Mouse (Mus musculus) spleen, adult 18-20 months (tissue): ENCODE data around the gene Gm13278.
"Not testable (repeated sequence)": the region's sequence is repeated elsewhere in the genome, so short reads cannot be mapped to it uniquely, and the experiment has no call there.

Source experiments
- DNase-seq, 2 experiments: peaks; one replicate each; pipeline ENCODE4 v3.0.0; 2022; ENCODE audit warnings: mixed read lengths in 2 of 2

The Gm13278 gene

DNA sequence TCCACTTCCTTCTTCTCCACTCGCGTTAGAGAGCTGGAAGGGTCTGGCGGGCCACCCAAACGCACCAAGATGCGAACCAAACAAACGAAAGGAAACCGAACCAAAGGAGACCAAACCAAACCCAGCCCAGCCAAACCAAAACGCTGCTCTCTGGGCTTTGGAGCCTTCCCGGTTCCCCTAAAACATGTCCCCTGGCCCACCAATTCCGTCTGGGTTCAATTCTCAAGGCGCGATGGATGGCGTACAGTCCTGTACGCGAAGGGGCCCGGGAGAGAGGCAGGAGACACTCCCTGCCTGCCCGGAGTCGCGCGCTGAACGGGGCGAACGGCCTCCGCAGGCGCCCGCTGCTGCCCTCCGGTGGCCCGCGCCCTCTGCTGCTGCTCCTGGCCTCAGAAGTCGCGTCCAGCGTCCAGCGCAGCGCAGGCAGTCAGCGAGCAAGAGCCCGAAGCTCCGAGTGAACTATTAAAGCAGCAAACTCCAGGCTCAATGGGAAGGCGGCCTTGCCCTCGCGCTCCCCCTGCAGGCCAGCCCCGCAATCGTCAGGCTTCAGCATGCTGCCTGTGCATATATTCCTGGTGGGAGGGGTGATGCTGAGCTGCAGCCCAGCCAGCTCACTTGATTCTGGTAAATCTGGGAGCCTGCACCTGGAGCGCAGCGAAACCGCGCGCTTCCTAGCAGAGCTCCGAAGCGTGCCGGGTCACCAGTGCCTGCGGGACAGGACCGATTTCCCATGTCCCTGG, 2.8 kb downstream of the Gm13278 start, which contains the start of gene Gm13275:
Gene Gm13275 (plus strand): TSS at position 552 of the 740 bp plus-strand sequence.
- DNase-seq, result peak; percentile 66 to 79

DNA sequence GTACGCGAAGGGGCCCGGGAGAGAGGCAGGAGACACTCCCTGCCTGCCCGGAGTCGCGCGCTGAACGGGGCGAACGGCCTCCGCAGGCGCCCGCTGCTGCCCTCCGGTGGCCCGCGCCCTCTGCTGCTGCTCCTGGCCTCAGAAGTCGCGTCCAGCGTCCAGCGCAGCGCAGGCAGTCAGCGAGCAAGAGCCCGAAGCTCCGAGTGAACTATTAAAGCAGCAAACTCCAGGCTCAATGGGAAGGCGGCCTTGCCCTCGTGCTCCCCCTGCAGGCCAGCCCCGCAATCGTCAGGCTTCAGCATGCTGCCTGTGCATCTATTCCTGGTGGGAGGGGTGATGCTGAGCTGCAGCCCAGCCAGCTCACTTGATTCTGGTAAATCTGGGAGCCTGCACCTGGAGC, 5.7 kb downstream of the Gm13278 start, which contains the start of gene Gm13279:
Gene Gm13279 (plus strand): TSS at position 301 of the 400 bp plus-strand sequence.
- DNase-seq, result not testable (repeated sequence)

DNA sequence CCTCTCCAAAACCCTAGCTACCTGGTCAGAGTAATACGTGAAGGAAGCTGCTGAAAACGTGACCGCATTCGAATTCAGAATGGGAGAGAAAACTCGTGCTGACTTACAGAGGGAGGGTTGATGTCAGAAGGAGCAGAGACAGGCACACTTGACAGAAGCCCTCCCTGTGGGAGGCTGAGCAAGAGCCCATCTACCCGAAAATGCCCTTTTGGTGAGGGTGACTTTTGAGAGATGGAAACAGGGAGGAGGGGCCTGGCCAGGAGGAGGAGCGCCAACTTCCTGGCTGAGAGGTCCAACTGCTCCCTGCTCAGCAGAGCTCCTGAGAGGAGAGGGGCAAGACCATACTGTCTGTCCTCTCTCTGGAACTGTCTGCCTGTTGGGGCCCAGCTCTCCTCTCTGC, 8.0 kb downstream of the Gm13278 start, which contains the start of gene Gm13285:
Gene Gm13285 (plus strand): TSS at position 301 of the 400 bp plus-strand sequence.
- DNase-seq, result not testable (repeated sequence)

DNA sequence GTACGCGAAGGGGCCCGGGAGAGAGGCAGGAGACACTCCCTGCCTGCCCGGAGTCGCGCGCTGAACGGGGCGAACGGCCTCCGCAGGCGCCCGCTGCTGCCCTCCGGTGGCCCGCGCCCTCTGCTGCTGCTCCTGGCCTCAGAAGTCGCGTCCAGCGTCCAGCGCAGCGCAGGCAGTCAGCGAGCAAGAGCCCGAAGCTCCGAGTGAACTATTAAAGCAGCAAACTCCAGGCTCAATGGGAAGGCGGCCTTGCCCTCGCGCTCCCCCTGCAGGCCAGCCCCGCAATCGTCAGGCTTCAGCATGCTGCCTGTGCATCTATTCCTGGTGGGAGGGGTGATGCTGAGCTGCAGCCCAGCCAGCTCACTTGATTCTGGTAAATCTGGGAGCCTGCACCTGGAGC, 11.6 kb downstream of the Gm13278 start, which contains the start of gene Gm13287:
Gene Gm13287 (plus strand): TSS at position 301 of the 400 bp plus-strand sequence.
- not testable (repeated sequence) for DNase-seq

DNA sequence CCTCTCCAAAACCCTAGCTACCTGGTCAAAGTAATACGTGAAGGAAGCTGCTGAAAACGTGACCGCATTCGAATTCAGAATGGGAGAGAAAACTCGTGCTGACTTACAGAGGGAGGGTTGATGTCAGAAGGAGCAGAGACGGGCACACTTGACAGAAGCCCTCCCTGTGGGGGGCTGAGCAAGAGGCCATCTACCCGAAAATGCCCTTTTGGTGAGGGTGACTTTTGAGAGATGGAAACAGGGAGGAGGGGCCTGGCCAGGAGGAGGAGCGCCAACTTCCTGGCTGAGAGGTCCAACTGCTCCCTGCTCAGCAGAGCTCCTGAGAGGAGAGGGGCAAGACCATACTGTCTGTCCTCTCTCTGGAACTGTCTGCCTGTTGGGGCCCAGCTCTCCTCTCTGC, 13.9 kb downstream of the Gm13278 start, which contains the start of gene Gm13288:
Gene Gm13288 (plus strand): TSS at position 301 of the 400 bp plus-strand sequence.
- not testable (repeated sequence) for DNase-seq

DNA sequence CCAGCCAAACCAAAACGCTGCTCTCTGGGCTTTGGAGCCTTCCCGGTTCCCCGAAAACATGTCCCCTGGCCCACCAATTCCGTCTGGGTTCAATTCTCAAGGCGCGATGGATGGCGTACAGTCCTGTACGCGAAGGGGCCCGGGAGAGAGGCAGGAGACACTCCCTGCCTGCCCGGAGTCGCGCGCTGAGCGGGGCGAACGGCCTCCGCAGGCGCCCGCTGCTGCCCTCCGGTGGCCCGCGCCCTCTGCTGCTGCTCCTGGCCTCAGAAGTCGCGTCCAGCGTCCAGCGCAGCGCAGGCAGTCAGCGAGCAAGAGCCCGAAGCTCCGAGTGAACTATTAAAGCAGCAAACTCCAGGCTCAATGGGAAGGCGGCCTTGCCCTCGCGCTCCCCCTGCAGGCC, 14.4 kb downstream of the Gm13278 start:
- peak in 1 of 2 experiments; percentile 16 for DNase-seq

DNA sequence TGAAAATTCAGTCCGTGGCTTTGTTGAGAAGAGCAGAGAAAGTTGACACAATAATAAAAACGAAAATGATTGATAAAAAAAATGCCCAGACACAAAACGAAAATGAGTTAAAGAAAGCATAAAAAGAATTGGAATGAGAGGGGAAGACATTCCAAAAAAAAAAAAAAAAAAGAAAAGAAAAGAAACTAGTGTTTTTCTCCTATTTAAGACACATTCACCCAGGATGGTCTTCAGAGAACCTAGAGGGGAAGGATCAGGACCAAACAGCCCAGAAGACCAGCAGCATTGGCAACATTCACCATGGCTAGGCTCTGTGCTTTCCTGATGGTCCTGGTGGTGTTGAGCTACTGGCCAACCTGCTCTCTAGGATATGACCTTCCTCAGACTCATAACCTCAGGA, 24.6 kb downstream of the Gm13278 start, which contains the start of gene Ifna7:
Gene Ifna7 (plus strand): TSS at position 301 of the 400 bp plus-strand sequence.
- DNase-seq, result no peak

DNA sequence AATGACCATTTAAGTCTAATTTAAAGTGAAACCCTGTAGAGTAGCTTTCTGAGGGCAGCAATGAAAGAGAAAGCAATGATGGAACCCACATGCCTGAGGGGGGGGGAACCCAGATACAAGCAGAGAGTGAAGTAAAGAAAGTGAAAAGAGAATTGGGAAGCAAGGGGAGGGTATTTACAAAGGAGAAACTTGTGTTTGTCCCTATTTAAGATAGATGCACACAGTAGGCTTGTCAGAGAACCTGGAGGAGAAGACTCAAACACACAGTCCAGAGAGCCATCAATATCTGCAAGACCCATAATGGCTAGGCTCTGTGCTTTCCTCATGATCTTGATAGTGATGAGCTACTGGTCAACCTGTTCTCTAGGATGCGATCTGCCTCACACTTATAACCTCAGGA, 28.3 kb downstream of the Gm13278 start, which contains the start of gene Ifna11:
Gene Ifna11 (plus strand): TSS at position 301 of the 400 bp plus-strand sequence.
- DNase-seq, result no peak

DNA sequence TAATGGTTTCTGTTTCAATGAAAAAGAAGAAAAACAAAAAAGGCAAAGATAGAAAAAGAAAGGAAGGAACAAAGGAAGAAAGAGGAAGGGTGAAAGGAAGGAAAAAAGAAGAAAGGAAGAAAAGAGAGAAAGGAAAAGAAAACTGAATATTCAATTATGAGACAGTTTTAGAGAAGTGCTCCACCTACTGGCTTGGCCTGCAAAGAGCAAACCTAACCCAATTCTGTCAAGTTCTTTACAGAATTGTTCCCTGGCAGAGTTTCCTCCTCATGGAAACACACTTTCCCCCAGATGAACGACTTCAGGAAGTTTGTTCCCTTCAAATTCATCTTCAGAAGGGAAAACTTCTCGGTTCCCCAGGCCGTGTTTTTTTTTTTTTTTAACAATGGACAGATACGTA, 31.6 kb downstream of the Gm13278 start:
- DNase-seq, result peak in 1 of 2 experiments; percentile 21

DNA sequence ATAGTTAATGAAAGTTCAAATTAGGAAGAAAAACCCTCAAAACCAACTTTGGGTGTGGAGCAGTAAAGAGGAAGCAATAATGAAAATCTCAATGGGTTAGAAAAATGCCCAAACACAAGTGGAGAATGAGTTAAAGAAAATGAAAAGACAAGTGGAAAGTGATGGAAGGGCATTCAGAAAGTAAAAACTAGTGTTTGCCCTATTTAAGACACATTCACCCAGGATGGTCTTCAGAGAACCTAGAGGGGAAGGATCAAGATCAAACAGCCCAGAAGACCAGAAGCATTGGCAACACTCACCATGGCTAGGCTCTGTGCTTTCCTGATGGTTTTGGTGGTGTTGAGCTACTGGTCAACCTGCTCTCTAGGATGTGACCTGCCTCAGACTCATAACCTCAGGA, 35.8 kb downstream of the Gm13278 start, which contains the start of gene Ifna6:
Gene Ifna6 (plus strand): TSS at position 301 of the 400 bp plus-strand sequence.
- not testable (repeated sequence) for DNase-seq

DNA sequence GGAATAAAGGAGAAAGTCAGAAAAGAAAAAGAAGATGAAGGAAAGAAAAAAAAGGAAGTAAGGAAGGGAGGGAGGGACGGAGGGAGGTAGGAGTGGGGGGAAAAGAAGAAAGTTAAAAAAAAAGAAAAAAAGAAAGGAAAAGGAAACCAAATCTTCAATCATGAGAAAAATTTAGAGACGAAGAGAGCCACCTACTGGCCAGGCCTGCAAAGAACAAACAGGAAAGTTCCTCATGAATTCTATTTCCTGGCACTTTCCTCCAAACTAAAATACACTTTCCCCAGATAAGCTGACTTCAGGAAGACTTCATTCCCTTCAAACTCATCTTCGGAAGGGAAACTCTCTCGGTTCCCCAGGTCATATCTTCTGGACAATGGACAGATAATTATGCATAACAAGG, 39.2 kb downstream of the Gm13278 start:
- DNase-seq, result peak in 1 of 2 experiments; percentile 41

DNA sequence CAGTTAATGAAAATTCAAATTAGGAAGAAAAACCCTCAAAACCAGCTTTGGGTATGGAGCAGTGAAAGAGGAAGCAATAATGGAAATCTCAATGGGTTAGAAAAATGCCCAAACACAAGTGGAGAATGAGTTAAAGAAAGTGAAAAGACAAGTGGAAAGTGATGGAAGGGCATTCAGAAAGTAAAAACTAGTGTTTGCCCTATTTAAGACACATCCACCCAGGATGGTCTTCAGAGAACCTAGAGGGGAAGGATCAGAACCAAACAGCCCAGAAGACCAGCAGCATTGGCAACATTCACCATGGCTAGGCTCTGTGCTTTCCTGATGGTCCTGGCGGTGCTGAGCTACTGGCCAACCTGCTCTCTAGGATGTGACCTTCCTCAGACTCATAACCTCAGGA, 43.9 kb downstream of the Gm13278 start, which contains the start of gene Ifna5:
Gene Ifna5 (plus strand): TSS at position 301 of the 400 bp plus-strand sequence.
- DNase-seq, result not testable (repeated sequence)

DNA sequence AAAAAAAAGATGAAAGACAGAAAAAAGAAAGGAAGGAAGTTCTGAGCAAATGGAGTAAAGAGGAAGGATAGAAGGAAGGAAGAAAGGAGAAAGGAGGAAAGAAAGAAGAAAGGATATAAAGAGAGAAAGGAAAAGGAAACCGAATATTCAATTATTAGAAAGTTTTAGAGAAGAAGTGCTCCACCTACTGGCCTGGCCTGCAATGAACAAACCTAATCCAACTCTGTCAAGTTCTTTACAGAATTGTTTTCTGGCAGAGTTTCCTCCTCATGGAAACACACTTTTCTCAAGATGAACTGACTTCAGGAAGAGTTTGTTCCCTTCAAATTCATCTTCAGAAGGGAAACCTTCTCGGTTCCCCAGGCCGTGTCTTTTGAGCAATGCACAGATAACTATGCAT, 47.5 kb downstream of the Gm13278 start:
- DNase-seq, result peak in 1 of 2 experiments; percentile 22

DNA sequence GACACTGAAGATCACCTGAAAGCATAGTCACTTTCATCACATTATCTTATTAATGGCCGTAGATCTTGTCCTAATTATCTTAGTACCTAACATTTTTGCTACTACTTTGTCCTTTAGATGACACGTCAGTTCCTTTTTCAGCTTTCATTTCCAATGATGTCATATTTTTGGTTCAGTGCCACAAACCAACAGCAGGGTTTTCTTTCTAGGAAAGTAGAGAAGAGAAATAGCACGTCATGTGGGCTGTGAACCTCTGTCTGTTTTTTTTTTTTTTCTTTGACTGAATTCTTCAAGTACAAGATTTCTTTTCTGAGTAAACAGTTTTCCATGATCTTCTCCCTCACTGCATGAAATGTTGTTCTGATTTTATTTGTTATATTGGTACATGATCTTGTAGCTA, 48.7 kb downstream of the Gm13278 start:
- no peak for DNase-seq

DNA sequence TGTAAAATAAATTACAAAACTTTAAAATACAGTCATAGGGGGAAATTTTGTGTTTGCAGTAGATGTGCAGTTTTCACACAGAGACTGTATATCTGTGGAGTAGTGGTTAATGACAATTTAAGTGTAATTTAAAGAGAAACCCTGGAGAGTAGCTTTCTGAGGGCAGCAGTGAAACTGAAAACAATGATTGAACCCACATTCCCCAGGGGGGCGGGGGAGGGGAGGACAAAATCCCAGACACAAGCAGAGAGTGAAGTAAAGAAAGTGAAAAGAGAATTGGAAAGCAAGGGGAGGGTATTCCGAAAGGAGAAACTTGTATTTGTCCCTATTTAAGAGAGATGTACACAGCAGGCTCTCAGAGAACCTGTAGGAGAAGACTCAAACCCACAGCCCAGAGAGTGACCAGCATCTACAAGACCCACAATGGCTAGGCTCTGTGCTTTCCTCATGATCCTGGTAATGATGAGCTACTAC, 50.1 kb downstream of the Gm13278 start, which contains the start of gene Ifna4:
Gene Ifna4 (plus strand): TSS at position 424 of the 474 bp plus-strand sequence.
- no peak for DNase-seq
